Mouse (Mus musculus) kidney, adult 2 months (tissue): Measurements from ENCODE around the gene Commd7.

ENCODE experiments used
- CTCF ChIP-seq: fragments of 200-500 bp; conservative IDR thresholded peaks from 2 replicates; pipeline ENCODE4 v1.5.1; 2011; ENCODE audit warnings: low read depth, mild to moderate bottlenecking, control low read depth, low read length, moderate library complexity, mixed read lengths; ENCODE audit not compliant: insufficient read depth, insufficient read length
- POLR2A ChIP-seq: fragments of 200-500 bp; IDR thresholded peaks from one replicate; pipeline ENCODE4 v1.6.1; 2011; ENCODE audit warnings: low read depth, low read length, control low read depth

DNA sequence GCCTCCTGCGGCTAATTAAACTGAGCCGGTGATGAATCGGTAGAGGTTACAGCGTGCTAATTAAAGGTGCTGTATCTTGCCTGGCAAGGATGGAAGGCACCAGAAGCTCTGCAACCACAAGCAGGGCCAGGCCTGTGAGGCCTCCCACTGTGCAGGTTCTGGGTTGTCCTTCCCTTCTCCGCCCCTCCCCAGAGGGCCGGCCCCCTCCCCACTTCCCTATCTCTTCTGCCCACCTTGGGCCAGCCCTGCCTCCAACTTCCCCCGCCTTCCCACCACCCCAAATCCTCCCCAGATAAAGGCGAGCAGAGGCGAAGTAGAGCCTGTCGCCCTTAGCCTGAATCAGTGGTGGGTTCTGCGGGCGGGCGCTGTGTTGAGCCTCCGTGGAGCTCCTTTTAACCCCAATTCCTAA is 48.9 kb downstream of the Commd7 start:
- no peak for TF ChIP-seq POLR2A
- TF ChIP-seq CTCF: no peak
